Mouse (Mus musculus): ENCODE results near the gene Zmiz2. TPM values are rescaled to one million over a fixed set of nuclear protein-coding genes. Genes with fewer than 3 reads are reported as not detected.
"Not testable (repeated sequence)": the region's sequence is repeated elsewhere in the genome, so short reads cannot be mapped to it uniquely, and the experiment has no call there.

Gene Zmiz2
- total RNA-seq, 2 experiments from 2014 or later, result 49.1 to 51.0 TPM

- not testable (repeated sequence) for DNase-seq
These were observed 30.3 kb downstream of the Zmiz2 start for GRCm38 (mm10) chr11:6419156-6419555.

DNA sequence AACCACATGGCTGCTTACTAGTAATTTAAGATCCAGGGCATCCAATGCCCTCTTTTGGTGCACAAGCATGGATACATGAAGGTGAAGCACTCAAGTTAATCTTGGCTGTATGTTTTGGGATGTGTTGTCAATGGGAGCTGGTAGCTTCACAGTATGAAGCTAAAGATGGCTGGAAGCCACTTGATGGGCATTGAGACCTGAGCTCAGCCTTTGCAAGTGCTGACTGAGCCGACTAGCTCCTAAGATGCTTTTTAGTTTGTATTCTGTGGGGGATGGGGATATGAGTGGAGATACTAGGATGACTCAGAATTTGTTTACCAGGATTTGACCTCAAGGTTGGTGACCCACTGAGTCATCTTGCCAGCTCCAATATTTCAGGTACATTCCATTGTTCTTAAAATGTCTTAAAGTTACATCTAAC is 31.4 kb downstream of the Zmiz2 start:
- DNase-seq, result no peak

DNA sequence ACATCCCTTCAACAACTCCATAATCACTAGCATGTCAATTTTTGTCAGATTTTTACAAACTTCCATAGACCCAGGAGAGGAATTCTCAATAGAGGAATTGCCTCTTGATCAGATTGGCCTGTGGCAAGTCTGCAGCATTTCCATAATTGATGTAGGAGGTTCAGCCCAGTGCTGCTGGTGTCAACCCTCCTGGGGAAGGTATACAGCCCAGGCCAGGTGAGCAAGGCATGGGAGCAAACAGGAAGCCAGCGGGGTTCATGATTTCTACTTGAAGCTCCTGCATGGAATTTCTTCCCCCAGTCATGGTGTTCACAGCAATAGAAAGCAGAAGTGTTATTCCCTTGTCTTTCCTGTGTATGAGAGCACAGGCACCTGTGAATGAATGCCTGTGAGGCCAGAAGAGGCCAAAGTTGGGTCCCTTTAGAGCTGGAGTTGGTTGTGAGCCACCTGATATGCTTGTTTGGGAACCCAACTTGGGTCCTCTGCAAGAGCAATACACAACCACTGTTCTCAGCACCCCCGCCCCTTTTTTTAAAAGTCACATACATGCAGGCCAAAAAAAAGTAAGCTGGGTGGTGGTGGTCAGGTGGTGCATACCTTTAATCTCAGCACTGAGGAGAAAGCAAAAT is 32.0 kb downstream of the Zmiz2 start:
- no peak for DNase-seq

GRCm38 (mm10) chr11:6430186-6430585 is 41.3 kb downstream of the Zmiz2 start:
- no peak for DNase-seq

GRCm38 (mm10) chr11:6436442-6436841 is 47.6 kb downstream of the Zmiz2 start:
- peak; percentile 73 to 83 for DNase-seq

GRCm38 (mm10) chr11:6437667-6438066 is 48.8 kb downstream of the Zmiz2 start:
- DNase-seq, result no peak

DNA sequence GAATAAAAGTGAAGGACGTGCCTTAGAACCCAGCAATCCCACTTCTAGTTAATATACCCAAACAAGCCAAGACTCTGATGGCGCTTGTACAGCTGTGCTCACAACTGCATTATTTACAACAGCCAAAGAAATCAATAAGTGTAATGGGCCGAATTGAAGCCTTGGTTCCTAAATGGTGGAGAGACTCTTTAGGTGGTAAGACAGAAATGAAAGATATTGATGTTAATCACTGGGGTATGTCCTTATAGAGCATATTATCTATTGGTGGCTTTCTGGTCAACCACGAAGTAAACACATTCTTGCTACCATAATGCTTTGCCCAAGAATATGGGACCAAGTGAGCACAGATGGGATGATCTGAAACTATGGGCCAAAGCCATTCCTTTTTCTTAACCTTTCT is 51.3 kb downstream of the Zmiz2 start:
- DNase-seq, result no peak

DNA sequence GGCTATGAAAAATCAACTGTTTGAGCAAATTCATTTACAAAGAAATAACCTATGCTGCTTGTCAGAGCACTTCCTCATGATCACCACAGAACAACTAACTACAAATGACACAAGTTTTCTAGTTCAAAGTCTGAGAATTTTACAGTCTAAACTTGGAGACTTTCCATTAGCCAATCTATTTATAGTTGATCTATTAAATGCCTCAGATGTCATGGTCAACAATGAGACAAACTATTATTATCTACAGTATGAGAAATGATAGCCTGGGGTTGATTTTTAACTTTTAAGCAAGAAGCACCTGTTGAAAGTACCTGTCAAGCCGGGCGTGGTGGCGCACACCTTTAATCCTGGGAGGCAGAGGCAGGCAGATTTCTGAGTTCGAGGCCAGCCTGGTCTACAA is 53.7 kb downstream of the Zmiz2 start:
- DNase-seq, result no peak

GRCm38 (mm10) chr11:6443102-6443501 is 54.2 kb downstream of the Zmiz2 start:
- DNase-seq, result no peak

- no peak for DNase-seq
These were observed 54.8 kb downstream of the Zmiz2 start for GRCm38 (mm10) chr11:6443727-6444076.

DNA sequence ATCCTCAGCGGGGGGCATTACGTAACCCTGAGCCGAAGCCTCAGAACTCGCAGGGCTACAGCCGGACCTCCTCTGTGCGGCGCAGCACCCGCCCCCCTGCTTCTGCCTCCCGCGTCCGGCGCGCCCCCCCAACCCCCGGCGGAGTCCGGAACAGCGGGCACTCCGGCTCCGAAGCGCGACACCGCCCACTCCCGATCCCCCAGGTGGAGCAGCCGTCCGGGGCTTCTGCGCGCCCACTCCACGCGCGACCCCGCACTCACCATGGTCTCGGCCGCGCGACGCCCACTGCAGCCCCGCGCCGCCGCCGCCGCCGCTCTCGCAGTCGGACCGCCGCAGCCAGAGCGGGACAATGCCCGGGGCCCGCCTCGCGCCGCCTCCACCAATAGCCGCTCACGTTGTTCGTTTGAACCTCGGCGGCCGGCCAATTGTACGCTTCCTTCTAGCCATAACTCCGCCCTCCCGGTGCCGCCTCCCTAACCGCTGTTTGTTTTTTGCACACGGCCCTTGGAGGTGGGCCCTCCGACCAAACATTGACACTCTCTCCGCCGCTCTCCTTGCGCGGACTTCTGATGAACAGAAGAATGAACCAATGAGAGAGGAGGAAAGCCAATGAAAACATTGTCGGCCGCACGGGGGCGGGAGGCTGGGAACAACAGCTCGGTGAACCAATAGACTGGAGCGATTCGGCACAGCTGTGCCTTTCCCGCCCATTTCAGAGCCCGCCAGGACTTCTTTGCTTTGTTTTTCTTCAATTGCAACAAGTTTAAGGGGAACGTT is 55.4 kb downstream of the Zmiz2 start, which contains the start of gene H2afv:
TSS of gene H2afv (minus strand) at position 367 of the 777 bp plus-strand sequence.
- peak; percentile 99 to 100 for DNase-seq

DNA sequence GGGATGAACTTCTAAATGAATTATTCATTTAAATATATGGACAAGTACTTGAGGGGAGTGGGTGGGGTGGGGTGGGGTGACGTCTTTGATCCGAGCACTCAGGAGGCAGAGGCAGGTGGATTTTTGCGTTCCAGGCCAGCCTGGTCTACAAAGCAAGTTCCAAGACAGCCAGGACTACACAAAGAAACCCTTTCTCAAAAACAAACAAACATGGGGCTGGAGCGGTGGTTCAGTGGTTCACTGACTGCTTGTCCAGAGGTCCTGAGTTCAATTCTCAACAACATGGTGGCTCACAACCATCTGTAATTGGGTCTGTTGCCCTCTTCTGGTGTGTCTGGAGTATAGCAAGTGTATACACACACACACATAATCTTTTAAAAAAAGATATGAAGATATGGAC is 56.6 kb downstream of the Zmiz2 start:
- no peak for DNase-seq

DNA sequence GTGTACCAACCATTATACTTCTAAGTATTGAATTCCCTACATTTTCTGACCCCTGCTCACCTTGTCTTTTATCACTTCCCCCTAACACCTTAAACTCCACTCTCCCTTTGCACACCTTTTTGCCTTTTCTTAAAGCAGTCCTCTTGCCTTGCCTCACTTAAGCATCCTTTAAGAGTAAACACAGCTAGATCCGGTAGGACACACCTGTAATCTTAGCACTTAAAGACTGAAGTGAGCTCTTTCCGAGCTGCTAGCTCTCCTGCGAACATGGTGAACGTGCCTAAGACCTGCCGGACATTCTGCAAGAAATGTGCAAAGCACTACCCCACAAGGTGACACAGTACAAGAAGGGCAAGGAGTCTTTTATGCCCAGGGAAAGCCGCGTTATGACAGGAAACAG is 57.1 kb downstream of the Zmiz2 start:
- no peak for DNase-seq

GRCm38 (mm10) chr11:6447493-6447892 is 58.6 kb downstream of the Zmiz2 start:
- no peak for DNase-seq

DNA sequence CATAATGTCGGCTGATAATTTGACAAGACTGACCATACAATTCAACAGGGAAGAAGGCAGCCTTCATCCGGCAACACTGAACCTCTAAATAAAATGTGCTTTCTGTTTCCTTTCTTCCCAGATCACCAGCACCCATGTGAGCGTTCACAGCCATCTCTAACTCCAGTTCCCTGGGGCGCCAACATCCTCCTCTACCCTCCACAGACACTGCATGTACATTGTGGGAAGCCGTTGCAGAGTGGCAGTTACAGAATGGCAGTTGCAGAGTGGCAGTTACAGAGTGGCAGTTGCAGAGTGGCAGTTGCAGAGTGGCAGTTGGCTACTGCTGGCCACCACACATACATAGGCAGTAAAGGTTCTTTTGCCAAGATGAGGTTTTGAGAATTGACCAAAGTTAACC is 59.3 kb downstream of the Zmiz2 start:
- not testable (repeated sequence) for DNase-seq

Small RNAs within 50 kb of the gene (microRNA-seq; reads per million reads assigned to microRNA genes)
- not detected for gene Mir7651

Other genes starting within 250 kb of the Zmiz2 start
- gene A730071L15Rik, start 189.0 kb upstream of the Zmiz2 start, total RNA-seq (2021), result under 1 TPM in 1 of 2 experiments, not detected in 1; 0.16 TPM
- gene Nudcd3, start 188.7 kb upstream of the Zmiz2 start, total RNA-seq (2021), result 10 to 100 TPM; 55.4 to 64.7 TPM
- gene Npc1l1, start 158.9 kb upstream of the Zmiz2 start, total RNA-seq (2021), result under 1 TPM; 0.07 TPM
- gene Ddx56, start 121.3 kb upstream of the Zmiz2 start, total RNA-seq (2021), result 10 to 100 TPM; 55.5 to 59.4 TPM
- 100 to 1,000 TPM; 105 to 114 TPM for gene Tmed4, start 114.2 kb upstream of the Zmiz2 start, total RNA-seq (2021)
- gene Ogdh, start 97.4 kb upstream of the Zmiz2 start, total RNA-seq (2021), result 100 to 1,000 TPM; 515 to 618 TPM
- 1,000 to 10,000 TPM; 1,935 TPM for gene Ppia, start 26.4 kb downstream of the Zmiz2 start, total RNA-seq (2021)
- gene H2afv, start 55.4 kb downstream of the Zmiz2 start, total RNA-seq (2021), result 10 to 100 TPM; 64.9 to 68.8 TPM
- 10 to 100 TPM; 72.5 to 82.2 TPM for gene Purb, start 86.8 kb downstream of the Zmiz2 start, total RNA-seq (2021)
- gene Myo1g, start 131.9 kb downstream of the Zmiz2 start, total RNA-seq (2021), result 1 to 10 TPM; 2.0 to 2.3 TPM
- 10 to 100 TPM; 32.0 to 45.7 TPM for gene Ccm2, start 157.8 kb downstream of the Zmiz2 start, total RNA-seq (2021)
- gene Nacad, start 217.0 kb downstream of the Zmiz2 start, total RNA-seq (2021), result 1 to 10 TPM; 1.0 to 1.6 TPM
- gene Tbrg4, start 237.0 kb downstream of the Zmiz2 start, total RNA-seq (2021), result 10 to 100 TPM; 61.7 to 64.5 TPM
- gene Wap, start 249.6 kb downstream of the Zmiz2 start, total RNA-seq (2021), result not detected